Mouse (Mus musculus) embryonic facial prominence, embryonic 14.5 days (tissue): Measurements from ENCODE around the gene Dbil5. TPM values are rescaled to one million over a fixed set of nuclear protein-coding genes. Genes with fewer than 3 reads are reported as not detected.

ENCODE experiments used
- ATAC-seq: fragments of 200-750 bp; cut with Nextera tagmentation; 2 replicates; pipeline ENCODE4 v1.8.0; 2017; ENCODE audit warnings: low read depth, moderate number of reproducible peaks, moderate TSS enrichment
- DNase-seq: peaks from one replicate; pipeline ENCODE4 v3.0.0-alpha.2; 2015; ENCODE audit warnings: low spot score
- H3K27ac ChIP-seq: fragments of 300-500 bp; sonication (generic); replicated peaks from 2 replicates; pipeline ENCODE4 v1.5.1; 2014; ENCODE audit warnings: low read depth, mild to moderate bottlenecking, low read length, moderate library complexity
- H3K27me3 ChIP-seq: fragments of 300-500 bp; sonication (generic); replicated peaks from 2 replicates; pipeline ENCODE4 v1.6.1; 2014; ENCODE audit warnings: low read length; ENCODE audit not compliant: control insufficient read depth, insufficient read depth
- H3K36me3 ChIP-seq: fragments of 300-500 bp; sonication (generic); 2 replicates; pipeline ENCODE4 v1.6.1; 2014; ENCODE audit warnings: low read length, mixed read lengths; ENCODE audit not compliant: control insufficient read depth, insufficient read depth
- H3K4me1 ChIP-seq: fragments of 300-500 bp; sonication (generic); 2 replicates; pipeline ENCODE4 v1.6.1; 2014; ENCODE audit warnings: antibody characterized with exemption, low read length; ENCODE audit not compliant: control insufficient read depth, insufficient read depth
- H3K4me2 ChIP-seq: fragments of 300-500 bp; sonication (generic); 2 replicates; pipeline ENCODE4 v1.6.1; 2014; ENCODE audit warnings: low read depth, mild to moderate bottlenecking, low read length, moderate library complexity, mixed read lengths
- H3K4me3 ChIP-seq: fragments of 300-500 bp; sonication (generic); 2 replicates; pipeline ENCODE4 v1.5.1; 2014; ENCODE audit warnings: low read depth, mild to moderate bottlenecking, low read length
- H3K9ac ChIP-seq: fragments of 300-500 bp; sonication (generic); 2 replicates; pipeline ENCODE4 v1.6.1; 2014; ENCODE audit warnings: low read depth, mild to moderate bottlenecking, low read length, moderate library complexity, mixed read lengths
- H3K9me3 ChIP-seq: fragments of 300-500 bp; sonication (generic); 2 replicates; pipeline ENCODE4 v1.6.1; 2016; ENCODE audit warnings: low read length; ENCODE audit not compliant: control insufficient read depth
- WGBS: fragments of 180-500 bp; shearing (Covaris S2); extraction: QIAGEN DNeasy Blood & Tissue Kit; methylation state at CpG from one replicate; pipeline ENCODE4 v1.1.7; 2014; 5-methylcytosine and 5-hydroxymethylcytosine counted together
- polyA plus RNA-seq: library from polyadenylated mRNA; unstranded; fragments of >200 nt; fragmentation: Nextera tagmentation; extraction: Ambion mirVana; gene quantifications from 2 replicates; pipeline ENCODE4 v1.2.1, GENCODE M21; 2014

Gene Dbil5
- polyA plus RNA-seq, 1 experiment from 2014 or later, result 0.96 TPM

DNA sequence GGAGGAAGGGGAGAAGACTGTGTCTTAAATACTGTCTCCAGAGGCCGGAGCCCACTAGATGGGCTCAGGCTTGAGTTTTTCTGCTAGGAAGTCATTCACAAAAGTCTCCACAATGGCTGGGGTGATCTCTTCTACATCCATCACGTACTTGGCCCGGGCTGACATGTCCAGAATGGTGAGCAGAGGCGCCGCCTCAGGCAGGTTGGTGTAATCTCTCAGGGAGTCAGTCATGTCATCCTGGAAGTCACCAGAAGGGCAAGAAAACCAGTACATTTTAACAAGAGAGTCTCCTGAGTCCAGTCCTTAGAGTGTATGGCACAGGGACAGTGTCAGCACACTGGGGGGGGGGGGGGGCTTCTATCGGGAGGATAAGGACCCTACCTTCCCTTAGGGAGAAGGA lies 41.1 kb downstream of the Dbil5 start:
- no peak overlapping the region for H3K27ac ChIP-seq
- H3K4me3 ChIP-seq, result no peak overlapping the region
- DNase-seq, result no peak
- H3K4me2 ChIP-seq, result no peak overlapping the region
- ATAC-seq, result no peak
- H3K4me1 ChIP-seq, result 0 out of 2 replicates have a peak, but pooled peaks cover 11% of the 10 kb centered on the region
- no peak overlapping the region for H3K9ac ChIP-seq
- no peaks in the 10 kb centered on the region for H3K9me3 ChIP-seq
- H3K36me3 ChIP-seq, result peaks cover 55% of the 10 kb centered on the region
- WGBS, result 88% methylated on average over 6 of the region's 6 CpGs
- no peaks in the 10 kb centered on the region for H3K27me3 ChIP-seq

GRCm38 (mm10) chr11:76260208-76261050 lies 43.0 kb downstream of the Dbil5 start:
- H3K27me3 ChIP-seq, result no peaks in the 10 kb centered on the region
- ATAC-seq (no peak; the same call in 1 of the 2 replicates), DNase-seq (no peak)
- no peak overlapping the region for H3K4me2 ChIP-seq
- 0 out of 2 replicates have a peak, but pooled peaks cover 11% of the 10 kb centered on the region for H3K4me1 ChIP-seq
- WGBS, result 48% methylated on average over 10 of the region's 10 CpGs
- no peak overlapping the region for H3K27ac ChIP-seq
- H3K9ac ChIP-seq, result no peak overlapping the region
- H3K9me3 ChIP-seq, result no peaks in the 10 kb centered on the region
- no peak overlapping the region for H3K4me3 ChIP-seq
- H3K36me3 ChIP-seq, result peaks cover 54% of the 10 kb centered on the region

GRCm38 (mm10) chr11:76261224-76261623 lies 43.8 kb downstream of the Dbil5 start:
- H3K4me1 ChIP-seq, result 0 out of 2 replicates have a peak, but pooled peaks cover 5% of the 10 kb centered on the region
- peaks cover 57% of the 10 kb centered on the region for H3K36me3 ChIP-seq
- H3K4me3 ChIP-seq, result no peak overlapping the region
- no peaks in the 10 kb centered on the region for H3K9me3 ChIP-seq
- no peak overlapping the region for H3K9ac ChIP-seq
- no peak overlapping the region for H3K4me2 ChIP-seq
- H3K27me3 ChIP-seq, result no peaks in the 10 kb centered on the region
- H3K27ac ChIP-seq, result no peak overlapping the region
- 71% methylated on average over 12 of the region's 12 CpGs for WGBS
- DNase-seq (no peak), ATAC-seq (no peak)

DNA sequence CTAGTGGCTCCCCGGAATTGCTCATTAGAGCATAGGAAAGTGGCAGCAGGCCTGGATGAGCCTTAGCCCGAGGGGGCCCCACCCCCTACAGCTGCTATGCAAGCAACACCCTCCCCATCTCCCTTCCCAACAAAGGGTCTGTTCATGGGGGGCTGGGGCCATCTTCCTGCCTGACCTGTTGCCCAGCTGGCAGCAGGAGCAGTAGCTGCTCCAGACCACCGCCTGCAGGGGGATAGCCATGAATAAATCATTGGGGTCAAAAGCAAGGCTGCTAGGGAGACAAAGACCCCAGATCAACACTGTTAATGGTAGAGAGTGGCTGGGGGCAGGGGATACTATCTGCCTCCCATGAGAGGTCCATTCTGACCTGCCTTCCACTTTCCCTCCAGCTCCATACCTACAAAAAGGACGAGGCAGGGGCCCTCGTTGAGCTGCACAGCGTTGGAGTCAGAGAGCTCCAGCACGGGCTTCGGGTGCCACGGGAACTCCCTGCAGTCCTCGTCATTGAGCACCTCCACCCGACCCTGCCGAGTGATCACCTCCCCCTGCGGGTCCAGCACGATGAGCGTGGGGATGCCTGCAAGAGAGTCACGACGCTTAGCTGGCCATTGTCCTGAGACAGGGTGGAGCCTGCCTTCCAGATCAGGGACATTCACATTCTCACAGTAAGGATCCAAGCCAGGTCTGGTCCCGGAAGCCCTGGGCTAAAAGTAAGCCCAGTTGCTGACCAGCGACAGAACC lies 45.4 kb downstream of the Dbil5 start:
- 17% methylated on average over 17 of the region's 19 CpGs for WGBS
- Histone ChIP-seq H3K9me3 (no peaks in the 10 kb centered on the region), H3K27ac (no peak overlapping the region), H3K4me2 (no peak overlapping the region), H3K9ac (0 out of 2 replicates have a peak overlapping the region, but pooled peaks have one; percentile 37), H3K27me3 (no peaks in the 10 kb centered on the region), H3K36me3 (peaks cover 62% of the 10 kb centered on the region), H3K4me3 (no peak overlapping the region), H3K4me1 (peaks cover 11% of the 10 kb centered on the region; the same call in 1 of the 2 replicates)
- DNase-seq (no peak), ATAC-seq (no peak; the same call in 1 of the 2 replicates)

DNA sequence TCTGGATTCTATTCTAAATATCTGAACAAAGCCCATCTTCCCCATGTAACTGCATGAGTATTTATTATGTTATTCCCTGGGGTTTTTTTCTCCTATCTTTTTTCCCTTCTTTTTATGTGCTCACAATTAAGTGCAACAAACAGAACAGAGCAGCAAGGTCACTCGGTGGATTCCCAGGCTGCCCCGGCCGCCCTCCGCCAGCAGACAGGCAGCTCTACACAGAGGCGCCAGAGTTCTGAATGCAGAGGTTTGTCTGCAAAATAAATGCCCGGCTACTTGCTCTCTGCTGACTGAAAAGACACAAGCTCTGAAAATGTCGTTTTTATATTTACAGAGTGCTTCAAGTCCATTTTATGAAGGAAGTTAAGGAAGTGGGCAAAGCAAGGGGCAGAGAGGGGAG lies 50.1 kb downstream of the Dbil5 start:
- H3K4me1 ChIP-seq, result peaks cover 22% of the 10 kb centered on the region
- H3K36me3 ChIP-seq, result peaks cover 45% of the 10 kb centered on the region
- no peak for ATAC-seq
- DNase-seq, result no peak
- H3K27me3 ChIP-seq, result no peaks in the 10 kb centered on the region
- H3K4me3 ChIP-seq, result no peak overlapping the region
- 51% methylated on average over 7 of the region's 7 CpGs for WGBS
- H3K27ac ChIP-seq, result peak overlapping the region; percentile 61
- H3K9ac ChIP-seq, result no peak overlapping the region
- H3K4me2 ChIP-seq, result no peak overlapping the region
- H3K9me3 ChIP-seq, result no peaks in the 10 kb centered on the region

- Histone ChIP-seq H3K27ac (peak overlapping the region; percentile 61), H3K27me3 (no peaks in the 10 kb centered on the region), H3K4me3 (no peak overlapping the region), H3K9ac (0 out of 2 replicates have a peak overlapping the region, but pooled peaks have one; percentile 30), H3K4me2 (no peak overlapping the region), H3K36me3 (peaks cover 47% of the 10 kb centered on the region), H3K9me3 (no peaks in the 10 kb centered on the region), H3K4me1 (peaks cover 22% of the 10 kb centered on the region)
- no peak for DNase-seq
- 45% methylated on average over 5 of the region's 5 CpGs for WGBS
- peak; percentile 41; the same call in 1 of the 2 replicates for ATAC-seq
Observed at GRCm38 (mm10) chr11:76268001-76268459, 50.6 kb downstream of the Dbil5 start.

Other genes with a start within 250 kb of the Dbil5 start
- gene 1700016K19Rik, start 217.7 kb upstream of the Dbil5 start, polyA plus RNA-seq, result 2.0 and 7.3 TPM in 2 replicates
- 45.3 and 45.6 TPM in 2 replicates for gene Rflnb, start 189.8 kb upstream of the Dbil5 start, polyA plus RNA-seq
- 32.4 and 36.6 TPM in 2 replicates for gene Vps53, start 38.0 kb upstream of the Dbil5 start, polyA plus RNA-seq
- 34.2 and 36.8 TPM in 2 replicates for gene Fam57a, start 37.9 kb upstream of the Dbil5 start, polyA plus RNA-seq
- 22.3 and 30.4 TPM in 2 replicates for gene Gemin4, start 56 bp downstream of the Dbil5 start, polyA plus RNA-seq
- gene Mrm3, start 26.1 kb downstream of the Dbil5 start, polyA plus RNA-seq, result 21.1 and 23.8 TPM in 2 replicates
- gene Glod4, start 26.1 kb downstream of the Dbil5 start, polyA plus RNA-seq, result 129 and 133 TPM in 2 replicates
- gene Nxn, start 181.5 kb downstream of the Dbil5 start, polyA plus RNA-seq, result 63.8 and 70.2 TPM in 2 replicates
- 113 and 124 TPM in 2 replicates for gene Timm22, start 189.3 kb downstream of the Dbil5 start, polyA plus RNA-seq